Mouse (Mus musculus) left cerebral cortex, postnatal 25 days (tissue): ENCODE data around the gene Atp6v0a1. TPM values are rescaled to one million over a fixed set of nuclear protein-coding genes. Genes with fewer than 3 reads are reported as not detected.

Experiments
- DNase-seq, 2 experiments: peaks; one replicate each; pipeline ENCODE4 v3.0.0; 2022; ENCODE audit warnings: low spot score in 2 of 2, mixed read lengths in 1 of 2
- intact Hi-C: fragments of 180-260 bp; cut with DNase I; formaldehyde crosslinking; loops from one replicate; pipeline ENCODE4 v1.15.1; 2025
- total RNA-seq, 2 experiments: library from RNA; stranded (reverse); gene quantifications; 2 replicates each; pipeline ENCODE4 v1.2.3; 2021

Gene Atp6v0a1
- total RNA-seq, 2 experiments from 2014 or later: 465 to 475 TPM

DNA sequence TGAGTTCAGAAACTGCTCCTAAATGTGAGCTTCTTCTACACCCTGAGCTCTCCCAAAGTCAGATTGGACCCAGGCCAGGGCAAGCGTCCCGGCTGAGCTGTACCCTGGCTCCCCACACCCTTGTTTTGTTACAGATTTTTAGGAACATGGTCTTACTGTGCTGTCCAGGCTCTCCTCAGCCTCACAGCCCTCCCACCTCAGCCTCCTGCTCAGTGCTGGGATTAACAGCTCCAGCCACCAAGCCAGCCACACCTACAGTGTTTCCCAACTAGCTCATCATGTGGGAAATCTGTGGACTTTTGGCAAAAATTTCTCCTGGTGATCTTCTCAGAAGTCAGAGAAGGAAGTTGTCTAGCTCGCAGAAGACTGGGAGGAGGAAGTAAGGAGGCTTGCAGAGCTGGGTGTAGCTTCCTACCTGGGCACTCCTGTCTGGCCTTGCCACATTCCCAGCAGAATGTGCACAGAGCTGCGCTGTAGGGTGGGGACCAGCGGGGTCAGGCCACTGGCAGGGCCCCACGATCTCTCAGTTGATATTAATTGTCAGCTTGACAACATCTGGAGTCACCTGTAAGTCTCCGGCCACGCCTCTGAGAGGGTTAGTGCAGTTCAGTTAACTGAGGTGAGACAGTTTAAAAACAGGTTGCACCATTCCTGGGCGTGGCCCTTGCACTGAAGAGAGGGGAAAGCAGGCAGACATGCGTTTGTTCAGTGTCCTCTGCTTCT is 43.7 kb downstream of the Atp6v0a1 start:
- intact Hi-C loops: no loop called here
- DNase-seq: peak in 1 of 2 experiments; percentile 62

DNA sequence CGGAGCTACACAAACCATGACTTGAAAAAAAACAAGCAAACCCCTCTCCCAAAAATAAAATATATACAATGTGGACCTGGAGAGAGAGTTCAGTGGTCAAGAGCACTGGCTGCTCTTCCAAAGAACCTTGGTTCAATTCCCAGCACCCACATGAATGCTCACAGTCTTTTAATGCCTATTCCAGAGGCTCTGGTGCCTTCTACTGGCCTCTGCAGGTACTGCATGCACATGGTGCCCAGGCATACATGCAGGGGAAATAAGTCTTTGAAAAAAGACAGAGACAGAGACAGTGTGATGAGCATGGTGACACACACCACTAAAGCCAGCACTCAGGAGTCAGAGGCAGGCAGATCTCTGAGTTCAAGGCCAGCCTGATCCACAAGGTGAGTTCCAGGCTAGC is 44.7 kb downstream of the Atp6v0a1 start:
- intact Hi-C loops: no loop called here
- no peak for DNase-seq

DNA sequence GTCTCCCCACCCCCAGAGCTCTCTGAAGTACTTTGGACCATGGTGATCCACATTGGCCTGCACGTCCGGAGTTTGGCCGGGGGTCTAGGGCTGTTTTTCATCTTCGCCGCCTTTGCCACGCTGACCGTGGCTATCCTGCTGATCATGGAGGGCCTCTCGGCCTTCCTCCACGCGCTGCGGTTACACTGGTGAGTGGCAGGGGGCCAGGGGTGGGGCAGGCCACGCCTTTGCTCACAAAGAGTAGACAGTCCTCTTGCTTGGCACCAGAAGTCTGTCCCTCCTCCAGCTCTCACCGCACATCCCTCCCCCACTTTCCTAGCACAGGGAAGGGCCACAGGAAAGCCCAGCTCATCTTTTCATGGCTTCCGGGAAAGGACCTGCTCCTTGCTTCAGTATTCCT is 46.2 kb downstream of the Atp6v0a1 start:
- intact Hi-C loops: no loop called here

DNA sequence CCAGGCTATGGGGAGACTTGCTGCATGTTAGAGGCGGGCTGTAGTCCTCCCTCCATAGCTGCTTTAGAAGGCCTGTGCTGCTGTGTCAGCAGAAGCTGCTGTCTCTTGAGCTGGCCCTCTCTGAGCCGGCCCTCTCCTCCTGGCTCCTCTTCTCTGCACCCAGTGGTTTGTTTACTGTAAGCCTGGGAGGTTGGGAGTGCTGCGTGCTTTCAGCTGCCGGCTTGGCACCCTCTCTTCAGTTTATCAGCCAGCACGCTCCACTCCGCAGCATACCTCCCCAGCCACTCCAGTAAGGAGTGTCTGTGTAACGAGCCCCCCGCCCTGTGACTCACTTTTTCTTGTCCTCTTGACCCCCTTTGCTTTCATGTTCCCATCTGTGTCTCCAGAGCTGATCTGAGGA is 47.6 kb downstream of the Atp6v0a1 start:
- intact Hi-C loops: no loop called here
- DNase-seq: peak in 1 of 2 experiments; percentile 47

More for the DNA sequence above, 46.2 kb downstream of the Atp6v0a1 start:
- no peak for DNase-seq

DNA sequence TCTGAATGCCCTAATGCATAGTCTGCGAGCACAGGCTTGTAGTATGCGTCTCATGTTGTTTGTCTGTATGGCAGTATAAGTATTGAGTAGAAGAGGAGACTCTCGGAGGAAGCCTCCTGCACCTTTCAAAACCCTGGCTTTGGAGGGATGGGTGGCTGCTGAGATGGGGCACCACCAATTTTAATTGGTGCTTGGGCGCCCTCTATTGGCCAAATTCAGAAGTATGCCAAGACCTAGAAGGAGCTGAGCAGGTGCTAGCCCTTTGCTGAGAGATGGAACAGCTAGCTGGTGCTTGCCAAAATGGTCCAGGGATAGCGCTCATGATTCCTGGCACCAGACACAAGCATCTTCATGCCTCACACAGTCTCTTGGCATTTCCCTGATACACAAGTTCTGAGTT is 48.6 kb downstream of the Atp6v0a1 start:
- DNase-seq: peak; percentile 82 to 85
- intact Hi-C loops: loop anchor here (2.0 kb wide), 1 partner anchor 75 kb away; no protein-coding TSS in a partner anchor

DNA sequence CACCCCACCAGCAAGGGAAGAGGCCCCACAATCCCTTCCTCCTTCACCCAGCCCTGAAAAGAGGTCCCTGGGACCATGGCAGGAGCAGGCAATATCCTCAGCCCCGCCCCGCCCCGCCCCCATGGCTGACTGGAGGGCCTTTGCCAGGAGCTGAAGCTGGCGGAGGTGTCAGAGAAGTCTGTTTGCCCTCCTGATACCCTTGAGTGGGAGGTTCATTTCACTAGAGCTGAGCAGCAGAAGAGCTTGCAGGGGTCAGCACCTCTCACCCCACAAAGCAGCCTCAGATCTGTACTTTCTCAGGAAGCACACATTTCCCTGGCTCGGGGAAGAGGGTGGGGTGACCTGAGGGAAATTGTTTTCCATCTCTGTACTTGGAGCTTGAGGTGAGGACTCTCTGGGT is 49.5 kb downstream of the Atp6v0a1 start:
- no peak for DNase-seq
- intact Hi-C loops: loop anchor here (2.0 kb wide), 1 partner anchor 76 kb away; no protein-coding TSS in a partner anchor

DNA sequence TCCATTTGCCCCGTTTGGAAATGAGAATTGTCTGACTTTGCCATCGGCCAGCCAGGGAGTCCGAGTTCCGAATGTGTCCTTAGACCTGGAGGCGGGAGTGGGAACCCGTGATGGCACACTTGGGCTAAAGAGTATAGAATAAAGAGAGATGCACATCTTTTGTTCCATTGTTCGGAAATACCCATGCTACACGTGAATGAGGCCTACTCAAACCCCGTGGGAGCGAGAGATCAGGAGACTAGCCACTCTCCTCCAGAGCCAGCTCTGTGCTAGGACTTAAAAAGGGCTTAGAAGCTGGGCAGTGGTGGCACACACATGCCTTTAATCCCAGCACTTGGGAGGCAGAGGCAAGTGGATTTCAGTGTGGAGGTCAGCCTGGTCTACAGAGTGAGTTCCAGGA is 50.2 kb downstream of the Atp6v0a1 start:
- intact Hi-C loops: loop anchor here (2.0 kb wide), 1 partner anchor 77 kb away; no protein-coding TSS in a partner anchor
- DNase-seq: no peak

DNA sequence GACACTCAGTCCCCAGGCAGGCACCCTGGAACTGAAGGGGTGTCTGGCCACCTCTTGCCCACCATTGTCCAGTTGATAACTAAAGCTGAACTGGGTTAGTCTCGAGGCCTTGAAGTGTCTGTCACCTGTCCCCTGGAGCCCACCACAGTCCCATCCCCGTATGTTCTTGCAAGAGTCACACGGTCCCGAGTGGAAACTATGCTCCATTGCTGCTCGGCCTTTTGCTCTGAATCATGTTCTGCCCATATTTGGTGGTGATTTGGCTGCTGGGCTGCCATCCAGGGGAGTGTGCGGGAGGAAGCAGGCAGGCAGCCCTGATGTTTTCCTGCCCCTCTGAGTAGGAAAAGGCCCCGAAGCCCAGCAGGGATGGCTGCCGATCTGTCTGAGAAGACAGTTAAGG is 50.9 kb downstream of the Atp6v0a1 start:
- DNase-seq: peak in 1 of 2 experiments; percentile 79
- intact Hi-C loops: loop anchor here (1.0 kb wide), 1 partner anchor 9 kb away; no protein-coding TSS in a partner anchor

DNA sequence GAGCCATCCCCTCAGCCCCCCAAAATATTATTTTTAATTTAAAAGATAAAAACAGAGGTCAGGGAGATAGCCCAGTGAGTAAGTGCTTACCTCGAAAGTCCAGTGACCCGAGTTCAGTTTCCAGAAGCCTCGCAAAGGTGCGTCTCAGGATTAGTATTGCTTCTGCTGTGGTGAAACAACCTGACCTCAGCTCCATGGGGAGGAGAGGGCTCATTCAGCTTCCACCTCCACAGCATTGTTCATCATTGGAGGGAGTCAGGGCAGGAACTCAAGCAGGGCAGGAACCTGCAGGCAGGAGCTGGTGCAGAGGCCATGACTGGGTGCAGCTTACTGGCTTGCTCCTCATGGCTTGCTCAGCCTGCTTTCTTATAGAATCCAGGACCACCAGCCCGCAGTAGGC is 51.8 kb downstream of the Atp6v0a1 start:
- intact Hi-C loops: no loop called here
- DNase-seq: no peak

DNA sequence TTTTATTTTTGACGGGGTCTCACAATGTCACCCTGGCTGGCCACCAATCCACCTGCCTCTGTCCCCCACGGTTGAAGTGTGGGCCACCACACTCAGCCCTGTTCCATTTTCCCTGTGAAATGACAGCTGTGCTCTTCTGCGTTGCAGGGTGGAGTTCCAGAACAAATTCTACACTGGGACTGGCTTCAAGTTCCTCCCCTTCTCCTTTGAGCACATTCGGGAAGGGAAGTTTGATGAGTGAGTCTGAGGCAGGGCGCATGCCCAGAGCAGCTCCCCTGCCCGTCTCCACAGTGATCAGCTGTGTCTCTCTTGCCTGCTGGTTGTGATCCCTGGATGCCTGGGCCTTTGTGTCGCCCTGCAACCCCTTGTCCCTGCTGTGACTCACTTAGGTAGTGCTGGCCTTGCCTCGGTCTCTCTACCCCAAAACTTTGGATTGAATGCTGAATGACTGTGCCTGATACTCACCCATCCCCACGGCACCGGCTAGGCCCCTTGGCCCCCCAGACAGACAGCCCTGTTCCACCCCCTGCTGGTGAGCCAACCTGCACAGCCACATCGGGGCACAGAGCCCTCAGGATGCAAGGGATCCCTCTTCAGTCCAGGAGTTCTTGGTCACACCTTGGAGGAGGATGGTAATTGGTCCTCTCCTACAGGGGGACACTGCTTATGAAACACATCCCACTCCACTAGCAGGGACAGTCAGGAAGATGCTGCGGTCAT is 53.1 kb downstream of the Atp6v0a1 start:
- intact Hi-C loops: no loop called here
- DNase-seq: peak in 1 of 2 experiments; percentile 72

DNA sequence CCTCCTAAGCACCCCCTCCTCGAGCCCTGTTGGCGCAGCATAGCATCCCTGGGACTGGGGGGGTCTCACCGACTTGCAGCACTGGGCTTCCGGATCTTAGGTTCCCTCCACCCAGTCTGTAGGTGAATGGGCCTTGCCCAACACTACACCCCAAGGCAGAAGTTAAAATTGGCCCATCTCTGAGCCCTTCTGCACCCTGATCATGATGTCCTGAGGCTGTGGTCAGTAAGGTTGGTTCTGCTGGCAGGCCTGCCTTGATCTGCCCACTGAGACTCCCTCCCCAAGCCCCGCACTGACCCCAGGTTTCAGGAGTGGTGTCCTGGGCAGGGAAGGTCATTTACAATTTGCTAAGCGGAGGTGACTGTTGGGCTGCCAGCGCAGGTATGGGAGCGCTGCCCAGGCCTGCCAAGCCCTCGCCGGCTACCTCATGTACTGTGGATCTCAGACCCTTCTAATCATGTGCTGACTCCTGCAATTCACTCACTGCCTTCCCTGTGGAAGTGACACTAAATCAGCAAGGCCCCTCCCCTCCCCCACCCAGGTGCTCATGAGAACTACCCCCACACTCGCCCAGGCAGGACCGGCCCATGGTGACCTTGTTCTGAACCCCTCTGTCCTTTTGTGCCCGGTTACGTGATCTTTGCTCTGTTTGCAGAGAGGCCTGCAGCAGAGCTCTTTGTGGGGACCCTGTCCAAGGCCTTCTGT is 53.9 kb downstream of the Atp6v0a1 start:
- intact Hi-C loops: no loop called here
- DNase-seq: no peak

DNA sequence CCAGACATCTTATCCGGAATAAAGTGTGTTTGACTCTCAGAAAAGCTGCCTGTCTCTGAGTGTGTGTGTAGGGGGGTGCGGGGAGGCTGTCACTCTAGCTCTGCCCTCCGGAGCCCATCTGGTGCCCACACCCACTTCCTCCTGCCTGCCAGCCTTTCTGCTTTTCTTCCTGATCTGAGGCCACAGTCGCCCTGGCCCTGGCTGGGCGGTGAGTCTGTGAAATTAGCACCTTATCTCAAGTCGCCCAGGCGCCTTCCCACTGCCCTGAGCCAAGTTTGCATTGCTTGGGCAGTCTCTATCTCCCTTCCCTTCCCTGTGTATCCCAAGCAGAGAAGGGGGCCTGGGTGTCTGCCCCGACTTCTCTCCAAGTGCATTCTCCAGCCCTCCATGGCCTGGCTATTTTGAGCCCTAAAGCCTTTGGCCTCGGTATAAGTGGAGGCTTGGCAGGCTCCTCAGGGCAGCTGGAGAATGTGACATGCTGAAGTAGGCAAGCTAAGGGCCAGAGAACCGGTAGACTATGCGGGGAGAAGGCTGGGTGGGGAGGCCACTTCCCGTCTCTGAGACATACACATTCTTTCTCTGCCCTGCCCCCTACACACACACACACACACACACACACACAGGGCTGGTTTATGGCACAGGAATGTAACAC is 54.5 kb downstream of the Atp6v0a1 start:
- intact Hi-C loops: loop anchor here (2.0 kb wide), 1 partner anchor 171 kb away; no protein-coding TSS in a partner anchor
- peak in 1 of 2 experiments; percentile 70 for DNase-seq

DNA sequence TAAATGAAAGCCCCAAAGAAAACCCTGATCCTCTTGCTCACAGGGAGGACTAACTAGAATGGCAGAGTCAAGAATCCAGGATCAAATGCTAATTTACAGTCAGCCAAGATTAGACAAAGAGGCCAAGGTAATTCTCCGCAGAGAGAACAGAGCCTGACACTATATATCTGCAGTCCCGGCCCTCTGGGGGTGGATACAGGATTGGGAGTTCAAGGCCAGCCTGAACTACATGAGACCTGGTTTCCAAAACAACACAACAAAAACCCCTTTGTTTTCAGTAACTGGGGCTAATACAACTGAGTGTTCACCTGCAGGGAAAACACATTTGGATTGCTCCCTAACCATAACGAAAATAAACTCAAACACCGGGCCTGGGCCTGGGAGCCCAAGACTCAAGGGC is 55.2 kb downstream of the Atp6v0a1 start:
- no peak for DNase-seq
- intact Hi-C loops: loop anchor here (2.0 kb wide), 1 partner anchor 172 kb away; no protein-coding TSS in a partner anchor

DNA sequence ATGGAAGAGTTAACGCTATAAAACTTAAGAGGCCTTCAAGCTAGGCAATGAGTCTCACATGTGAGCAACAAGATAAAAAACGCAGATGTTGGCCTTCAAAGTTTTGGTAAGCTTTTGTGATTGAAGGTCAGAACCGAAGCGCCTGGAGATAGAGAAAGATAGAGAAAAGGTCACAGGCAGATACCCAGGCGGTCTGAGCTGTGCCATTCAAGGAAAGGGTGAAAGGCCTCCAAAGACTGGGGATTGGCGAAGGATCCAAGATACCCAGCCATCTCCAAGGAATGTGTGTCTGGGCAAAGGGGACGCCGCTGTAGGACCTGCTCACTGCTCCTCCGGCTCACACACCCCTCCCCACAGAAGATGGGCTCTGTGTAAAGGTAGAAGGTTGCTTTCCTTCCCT is 55.8 kb downstream of the Atp6v0a1 start:
- intact Hi-C loops: loop anchor here (2.0 kb wide), 1 partner anchor 172 kb away; no protein-coding TSS in a partner anchor
- no peak for DNase-seq

DNA sequence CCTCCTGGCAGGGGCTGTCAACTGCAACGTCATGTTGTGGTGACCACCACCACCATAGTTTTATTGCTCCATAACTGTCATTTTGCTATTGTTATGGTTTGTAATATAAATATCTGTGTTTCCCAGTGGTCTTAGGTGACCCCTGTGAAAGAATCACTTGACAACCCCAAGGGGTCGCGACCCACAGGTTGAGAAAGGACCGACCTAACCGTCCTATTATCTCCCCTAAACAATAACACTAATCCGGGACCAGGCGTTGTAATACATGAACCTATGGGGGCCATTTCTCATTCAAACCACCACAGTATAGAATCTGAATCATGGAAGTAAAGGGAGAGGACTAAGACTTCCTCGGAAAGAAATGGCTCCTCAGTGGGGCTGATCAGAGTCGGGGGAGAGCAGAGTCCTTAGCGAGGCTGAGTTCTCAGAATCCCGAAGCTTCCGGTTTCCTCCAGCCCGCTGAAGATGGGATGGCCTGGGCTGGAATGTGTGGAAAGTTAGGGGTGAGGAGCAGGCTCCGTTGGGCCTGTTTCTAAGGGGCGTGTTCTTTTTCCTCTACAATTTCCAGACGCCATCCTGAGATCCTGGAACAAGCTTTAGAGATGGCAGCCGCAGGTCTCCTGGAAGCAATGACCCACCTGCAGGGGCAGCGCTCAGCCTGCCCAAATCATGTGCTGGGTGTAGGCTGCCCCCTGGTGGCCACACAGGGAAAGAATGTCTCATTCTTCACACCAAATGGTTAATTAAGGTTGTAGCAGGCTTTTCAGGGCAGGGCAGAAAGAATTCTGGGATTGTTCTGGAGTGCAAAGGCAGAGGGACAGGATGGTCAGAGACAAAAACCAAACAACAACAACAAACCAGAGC is 57.5 kb downstream of the Atp6v0a1 start:
- peak; percentile 82 to 83 for DNase-seq
- intact Hi-C loops: loop anchor here (2.0 kb wide), 1 partner anchor 84 kb away; no protein-coding TSS in a partner anchor

DNA sequence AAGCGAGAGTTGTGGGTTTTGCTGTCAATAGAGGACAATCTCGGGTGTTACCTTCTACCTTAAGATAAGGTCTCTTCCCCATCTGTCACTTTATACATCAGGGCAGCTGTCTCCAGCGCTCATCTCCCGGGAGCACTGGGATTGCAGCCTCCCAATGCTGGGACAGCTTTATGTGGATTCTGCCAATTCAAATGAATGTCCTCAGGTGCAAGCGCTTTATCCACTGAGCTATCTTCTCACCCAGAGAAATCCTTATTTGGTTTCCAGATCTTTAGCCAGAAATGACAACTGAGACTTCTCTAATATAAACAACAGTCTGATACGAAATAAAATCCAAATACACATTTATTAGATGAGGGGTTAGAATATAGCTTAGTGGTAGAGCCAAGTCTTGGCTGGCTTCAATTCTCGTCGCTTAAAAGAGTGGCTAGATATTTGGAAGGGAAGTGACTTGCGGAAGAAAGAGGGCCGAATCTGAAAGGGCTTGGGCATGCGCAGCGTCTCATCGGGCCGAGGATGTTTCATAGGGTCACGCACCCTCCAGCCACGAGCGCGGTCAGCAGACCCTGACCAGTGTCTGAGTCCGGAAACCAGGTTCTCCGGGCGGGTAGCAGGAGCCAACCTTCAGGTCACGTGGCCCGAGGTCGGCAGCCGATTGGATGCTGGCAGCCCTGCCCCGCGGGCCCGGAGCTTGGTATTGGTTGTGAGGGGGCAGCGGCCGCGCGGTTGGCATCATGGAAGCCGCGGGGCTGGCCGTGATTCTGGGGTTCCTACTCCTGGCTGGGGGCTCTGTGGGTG is 60.3 kb downstream of the Atp6v0a1 start, which contains the start of gene Naglu:
TSS of gene Naglu (plus strand) at position 622 of the 798 bp plus-strand sequence.
- intact Hi-C loops: no loop called here
- DNase-seq: peak; percentile 97

DNA sequence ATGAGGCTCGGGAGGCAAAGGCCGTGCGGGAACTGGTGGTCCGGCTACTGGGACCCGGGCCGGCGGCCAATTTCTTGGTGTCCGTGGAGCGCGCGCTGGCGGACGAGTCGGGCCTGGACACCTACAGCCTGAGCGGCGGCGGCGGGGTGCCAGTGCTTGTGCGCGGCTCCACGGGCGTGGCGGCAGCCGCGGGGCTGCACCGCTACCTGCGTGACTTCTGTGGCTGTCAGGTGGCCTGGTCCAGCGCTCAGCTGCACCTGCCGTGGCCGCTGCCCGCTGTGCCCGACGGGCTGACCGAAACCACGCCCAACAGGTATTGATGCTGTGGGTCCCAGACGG is 60.9 kb downstream of the Atp6v0a1 start:
- intact Hi-C loops: no loop called here
- DNase-seq: no peak

DNA sequence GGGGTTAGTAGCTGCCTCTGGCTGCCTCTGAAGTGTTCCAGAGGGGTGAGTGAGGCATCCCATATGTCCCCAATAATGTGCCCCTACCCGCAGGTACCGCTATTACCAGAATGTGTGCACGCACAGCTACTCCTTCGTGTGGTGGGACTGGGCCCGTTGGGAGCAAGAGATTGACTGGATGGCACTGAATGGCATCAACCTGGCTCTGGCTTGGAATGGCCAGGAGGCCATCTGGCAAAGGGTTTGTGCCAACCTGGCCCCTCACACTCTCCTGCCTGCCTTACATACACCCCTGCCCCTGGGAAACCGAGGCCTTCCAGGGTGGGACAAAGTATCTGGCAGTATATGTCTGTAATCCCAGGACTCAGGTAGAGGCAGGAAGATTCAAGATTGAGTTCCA is 61.7 kb downstream of the Atp6v0a1 start:
- intact Hi-C loops: no loop called here
- no peak for DNase-seq
